Mouse (Mus musculus): ENCODE results near the gene Wdhd1. TPM values are rescaled to one million over a fixed set of nuclear protein-coding genes. Genes with fewer than 3 reads are reported as not detected.
"Not testable (repeated sequence)": the region's sequence is repeated elsewhere in the genome, so short reads cannot be mapped to it uniquely, and the experiment has no call there.

The Wdhd1 gene
- polyA plus RNA-seq (2012; rRNA removed): 20.5 and 34.9 TPM in 2 replicates
- 33.8 and 40.9 TPM in 2 replicates for polyA plus RNA-seq (2014; fragmentation: Nextera tagmentation; extraction: Ambion mirVana)

- H3K36me3 ChIP-seq (replicated peaks; ENCODE audit: control insufficient read depth, insufficient read depth, low read depth): peaks cover 24% of the 10 kb centered on the region
- TF ChIP-seq CTCF (IDR thresholded peaks at IDR 0.05; ENCODE audit: low read depth): no peak
- TF ChIP-seq EP300 (IDR thresholded peaks at IDR 0.05; ENCODE audit: low read depth): no peak
- WGBS (ENCODE audit: insufficient replicate concordance): under 1% methylated on average over 72 of the region's 77 CpGs
- H3K9me3 ChIP-seq (ENCODE audit: control insufficient read depth, low read length): no peaks in the 10 kb centered on the region
- peak within 1 kb of the TSS; percentile 68 to 83 for H3K4me3 ChIP-seq (ENCODE audit: insufficient read depth in 1 of 2, low read depth in 2 of 2, low read length in 2 of 2)
- H3K27me3 ChIP-seq (ENCODE audit: control insufficient read depth, insufficient read depth, low read length): no peaks in the 10 kb centered on the region
- peak within 1 kb of the TSS; percentile 72 for H3K27ac ChIP-seq
- peaks cover 4 to 12% of the 10 kb centered on the region in 2 experiments for H3K4me1 ChIP-seq (replicated peaks; ENCODE audit: control insufficient read depth in 2 of 2, insufficient read depth in 2 of 2, low read length in 1 of 2)
- H3K4me2 ChIP-seq (ENCODE audit: low read depth): peak within 1 kb of the TSS; percentile 87
- peak within 1 kb of the TSS; percentile 90 for H3K9ac ChIP-seq (replicated peaks)
- ATAC-seq (ENCODE audit: insufficient read depth) (peak; percentile 95), DNase-seq (ENCODE audit: low read depth in 3 of 3, low spot score in 3 of 3) (peak; percentile 88 to 90 (median 88))
Observed at GRCm38 (mm10) chr14:47276637-47277393, at the start of gene Wdhd1, which contains the start of gene Socs4. Gene Wdhd1 (minus strand): TSS chr14:47276857. Gene Socs4 (plus strand): TSS chr14:47276931.

GRCm38 (mm10) chr14:47325965-47326761 is 49.5 kb upstream of the Wdhd1 start:
- DNase-seq (ENCODE audit: low read depth in 3 of 3, low spot score in 3 of 3): no peak
- no peak overlapping the region for H3K4me3 ChIP-seq (ENCODE audit: insufficient read depth in 1 of 2, low read depth in 2 of 2, low read length in 2 of 2)
- no peak overlapping the region for H3K9ac ChIP-seq (replicated peaks)
- H3K36me3 ChIP-seq (replicated peaks; ENCODE audit: control insufficient read depth, insufficient read depth, low read depth): no peaks in the 10 kb centered on the region; the same call in 1 of the 2 replicates
- no peak overlapping the region for H3K4me2 ChIP-seq (ENCODE audit: low read depth)
- peaks cover 5 to 6% of the 10 kb centered on the region in 2 experiments; a peak in 3 of 4 replicates for H3K4me1 ChIP-seq (replicated peaks; ENCODE audit: control insufficient read depth in 2 of 2, insufficient read depth in 2 of 2, low read length in 1 of 2)
- no peaks in the 10 kb centered on the region for H3K9me3 ChIP-seq (ENCODE audit: control insufficient read depth, low read length)
- no peak for ATAC-seq (ENCODE audit: insufficient read depth)
- WGBS (ENCODE audit: insufficient replicate concordance): 78% methylated on average over 9 of the region's 9 CpGs
- no peak overlapping the region for H3K27ac ChIP-seq
- TF ChIP-seq CTCF (IDR thresholded peaks at IDR 0.05; ENCODE audit: low read depth) (no peak), EP300 (IDR thresholded peaks at IDR 0.05; ENCODE audit: low read depth) (no peak)
- no peaks in the 10 kb centered on the region for H3K27me3 ChIP-seq (ENCODE audit: control insufficient read depth, insufficient read depth, low read length)

DNA sequence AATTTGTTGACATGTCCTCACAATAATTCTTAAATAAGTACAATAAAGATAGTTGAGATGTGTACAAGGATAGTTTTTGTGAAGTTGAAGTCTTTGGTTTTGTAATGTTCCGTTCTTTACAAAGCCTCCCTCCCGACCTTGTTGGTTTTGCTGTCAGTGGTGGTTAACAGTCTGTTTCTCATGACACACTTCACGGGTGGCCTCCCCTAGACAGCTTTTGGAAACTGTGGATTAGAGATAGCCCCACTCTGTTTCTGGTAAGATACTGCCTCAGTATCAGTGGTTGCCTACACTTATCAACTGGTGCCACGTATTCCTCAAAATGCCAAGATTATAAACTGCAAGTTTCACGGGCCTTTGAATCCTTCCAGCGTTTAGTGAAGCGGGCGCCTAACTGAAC is 44.9 kb upstream of the Wdhd1 start:
- not testable (repeated sequence) for H3K27me3 ChIP-seq (ENCODE audit: control insufficient read depth, insufficient read depth, low read length); H3K9me3 ChIP-seq (ENCODE audit: control insufficient read depth, low read length); H3K4me3 ChIP-seq (ENCODE audit: insufficient read depth in 1 of 2, low read depth in 2 of 2, low read length in 2 of 2); H3K9ac ChIP-seq (replicated peaks)
- H3K4me2 ChIP-seq (ENCODE audit: low read depth): peak overlapping the region; percentile 57
- H3K27ac ChIP-seq: peak overlapping the region; percentile 70
- H3K4me1 ChIP-seq (replicated peaks; ENCODE audit: control insufficient read depth in 2 of 2, insufficient read depth in 2 of 2, low read length in 1 of 2): peaks cover 13% of the 10 kb centered on the region in 2 experiments
- DNase-seq (ENCODE audit: low read depth in 3 of 3, low spot score in 3 of 3): peak in 2 of 3 experiments; percentile 39 to 43
- peaks cover 29% of the 10 kb centered on the region for H3K36me3 ChIP-seq (replicated peaks; ENCODE audit: control insufficient read depth, insufficient read depth, low read depth)
- 23% methylated on average over 6 of the region's 8 CpGs for WGBS (ENCODE audit: insufficient replicate concordance)
- peak; percentile 57; the same call in 1 of the 2 replicates for TF ChIP-seq EP300 (IDR thresholded peaks at IDR 0.05; ENCODE audit: low read depth)
- peak; percentile 98 for ATAC-seq (ENCODE audit: insufficient read depth)

- Histone ChIP-seq H3K9ac (replicated peaks) (no peak overlapping the region), H3K27me3 (ENCODE audit: control insufficient read depth, insufficient read depth, low read length) (no peaks in the 10 kb centered on the region), H3K27ac (no peak overlapping the region; the same call in none of the 2 replicates), H3K4me1 (replicated peaks; ENCODE audit: control insufficient read depth in 2 of 2, insufficient read depth in 2 of 2, low read length in 1 of 2) (peaks cover 13% of the 10 kb centered on the region in 2 experiments), H3K4me3 (ENCODE audit: insufficient read depth in 1 of 2, low read depth in 2 of 2, low read length in 2 of 2) (no peak overlapping the region), H3K9me3 (ENCODE audit: control insufficient read depth, low read length) (no peaks in the 10 kb centered on the region), H3K36me3 (replicated peaks; ENCODE audit: control insufficient read depth, insufficient read depth, low read depth) (peaks cover 35% of the 10 kb centered on the region), H3K4me2 (ENCODE audit: low read depth) (no peak overlapping the region)
- ATAC-seq (ENCODE audit: insufficient read depth): no peak
- TF ChIP-seq EP300 (IDR thresholded peaks at IDR 0.05; ENCODE audit: low read depth) (no peak), CTCF (IDR thresholded peaks at IDR 0.05; ENCODE audit: low read depth) (no peak)
- DNase-seq (ENCODE audit: low read depth in 3 of 3, low spot score in 3 of 3): no peak
- WGBS (ENCODE audit: insufficient replicate concordance): 77% methylated on average over 5 of the region's 5 CpGs
Observed at GRCm38 (mm10) chr14:47319362-47319761, 42.7 kb upstream of the Wdhd1 start.

All from liver, embryonic 14.5 days (tissue).